Mouse (Mus musculus) cerebellum, adult 9-11 months (tissue): ENCODE results near the gene Ferd3l.

Experiments used
- DNase-seq: peaks from one replicate; pipeline ENCODE4 v3.0.0; 2022

The Ferd3l gene

GRCm38 (mm10) chr12:33928331-33929192 is at the start of gene Ferd3l:
Gene Ferd3l (plus strand): TSS chr12:33928425.
- DNase-seq: no peak

GRCm38 (mm10) chr12:33893956-33894355 is 34.3 kb upstream of the Ferd3l start:
- DNase-seq: no peak

GRCm38 (mm10) chr12:33894621-33895020 is 33.6 kb upstream of the Ferd3l start:
- no peak for DNase-seq

DNA sequence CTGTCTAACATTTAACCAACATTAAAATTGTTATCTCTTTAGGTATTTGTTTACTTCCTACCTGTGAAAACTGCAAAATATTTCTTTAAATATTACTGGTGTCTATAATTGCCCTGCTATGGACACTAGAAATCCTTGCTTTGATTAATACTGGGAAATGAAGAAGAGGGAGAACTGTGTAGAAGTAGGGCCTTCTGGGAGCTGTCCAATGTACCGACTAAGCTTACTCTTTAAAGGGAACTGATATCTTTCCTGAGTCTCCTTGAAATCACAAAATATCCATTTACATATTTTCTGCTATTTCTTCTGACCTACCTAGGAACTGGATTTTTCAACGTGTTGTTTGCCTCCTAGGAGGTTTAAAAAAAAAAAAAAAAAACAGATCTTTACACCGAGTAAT is 1.5 kb upstream of the Ferd3l start:
- DNase-seq: no peak

- DNase-seq: no peak
Observed at GRCm38 (mm10) chr12:33927334-33928098, 709 bp upstream of the Ferd3l start.

- DNase-seq: no peak
Observed at GRCm38 (mm10) chr12:33952843-33953242, 24.6 kb downstream of the Ferd3l start.

GRCm38 (mm10) chr12:33954931-33955565 is 26.8 kb downstream of the Ferd3l start:
- DNase-seq: no peak

GRCm38 (mm10) chr12:33955606-33956295 is 27.5 kb downstream of the Ferd3l start:
- DNase-seq: no peak

GRCm38 (mm10) chr12:33956576-33957399 is 28.6 kb downstream of the Ferd3l start:
- DNase-seq: no peak

- DNase-seq: no peak
Observed at GRCm38 (mm10) chr12:33957400-33958240, 29.4 kb downstream of the Ferd3l start, which contains the start of gene Twist1. Gene Twist1 (plus strand): TSS chr12:33957671.

DNA sequence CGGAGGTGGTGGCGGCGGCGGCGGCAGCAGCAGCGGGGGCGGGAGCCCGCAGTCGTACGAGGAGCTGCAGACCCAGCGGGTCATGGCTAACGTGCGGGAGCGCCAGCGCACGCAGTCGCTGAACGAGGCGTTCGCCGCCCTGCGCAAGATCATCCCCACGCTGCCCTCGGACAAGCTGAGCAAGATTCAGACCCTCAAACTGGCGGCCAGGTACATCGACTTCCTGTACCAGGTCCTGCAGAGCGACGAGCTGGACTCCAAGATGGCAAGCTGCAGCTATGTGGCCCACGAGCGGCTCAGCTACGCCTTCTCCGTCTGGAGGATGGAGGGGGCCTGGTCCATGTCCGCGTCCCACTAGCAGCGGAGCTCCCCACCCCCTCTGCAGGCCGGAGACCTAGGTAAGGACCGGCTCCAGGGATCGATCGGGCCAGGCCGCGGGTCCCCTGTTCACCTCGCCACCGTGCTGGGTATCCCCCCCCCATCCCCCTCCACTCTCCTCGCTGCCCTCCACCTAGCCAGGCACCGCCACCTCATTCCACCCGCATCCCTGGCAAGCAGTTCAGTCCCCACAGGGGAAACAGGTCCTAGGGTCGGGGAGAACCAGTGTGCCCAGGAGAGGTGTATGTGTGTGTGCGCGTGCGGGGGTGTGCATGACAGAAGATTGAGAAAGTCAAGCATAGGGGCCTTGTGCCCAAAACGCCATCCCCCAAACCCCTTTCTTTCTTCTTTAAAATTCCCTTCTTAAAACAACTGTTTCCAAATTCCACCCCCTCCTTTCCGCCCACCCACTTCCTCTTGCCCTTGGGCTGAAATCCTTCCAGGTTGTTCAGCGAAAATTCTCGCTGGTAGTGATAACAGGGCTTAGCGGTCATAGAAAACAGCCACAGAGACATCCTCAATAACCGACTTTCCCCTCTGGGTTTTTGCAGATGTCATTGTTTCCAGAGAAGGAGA is 30.3 kb downstream of the Ferd3l start:
- no peak for DNase-seq

GRCm38 (mm10) chr12:33959206-33959605 is 31.0 kb downstream of the Ferd3l start:
- no peak for DNase-seq

GRCm38 (mm10) chr12:33959846-33960245 is 31.6 kb downstream of the Ferd3l start:
- no peak for DNase-seq

DNA sequence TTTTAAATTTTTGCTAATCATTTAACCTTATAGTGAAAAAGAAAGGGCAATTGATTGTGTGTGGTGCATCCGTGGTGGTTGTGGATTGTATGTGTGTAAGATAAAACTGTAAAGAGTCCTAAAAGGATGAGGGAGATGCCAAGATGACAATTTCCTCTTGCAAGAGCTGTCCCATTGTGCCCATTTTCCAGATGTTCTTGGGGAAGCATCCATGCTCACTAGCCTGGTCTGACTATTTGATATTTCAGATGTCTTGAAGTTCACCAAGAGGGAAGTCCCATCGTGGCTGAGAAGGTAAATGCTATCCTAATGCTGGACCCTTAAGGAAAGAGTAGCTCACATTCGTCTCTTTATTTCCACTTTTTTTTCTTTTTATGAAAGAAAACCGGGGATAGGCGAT is 32.8 kb downstream of the Ferd3l start:
- DNase-seq: no peak

DNA sequence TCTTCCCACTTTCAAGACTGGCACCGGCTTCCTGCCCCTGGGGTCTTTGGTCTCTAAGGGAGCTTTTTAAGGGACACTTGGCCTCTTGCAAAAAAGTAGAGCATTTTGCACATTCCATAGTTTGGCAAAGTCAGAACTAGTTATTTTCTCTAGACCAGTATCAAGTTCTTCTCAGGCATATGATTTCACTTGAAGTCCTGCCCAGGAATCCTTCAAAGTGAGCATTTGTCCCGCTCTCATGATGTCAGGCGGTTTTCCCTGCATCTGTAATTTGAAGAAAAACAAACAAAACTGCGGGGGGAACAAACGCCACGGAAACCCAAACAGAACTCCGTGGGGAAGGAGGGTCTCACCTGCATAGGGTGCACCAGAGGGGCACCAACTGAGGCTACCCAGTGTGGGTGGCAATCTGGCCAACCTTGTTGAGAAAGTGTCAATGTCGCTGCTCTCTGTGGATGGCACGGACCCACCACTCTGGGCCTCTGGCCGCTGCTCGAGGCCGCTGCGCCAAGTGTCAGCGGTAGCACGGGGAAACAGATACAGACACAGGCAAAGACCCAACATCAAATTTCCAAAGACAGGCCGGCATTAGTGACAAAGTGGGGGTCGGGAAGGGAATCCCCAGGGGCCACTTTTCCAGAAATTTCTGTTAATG is 34.0 kb downstream of the Ferd3l start:
- DNase-seq: no peak

DNA sequence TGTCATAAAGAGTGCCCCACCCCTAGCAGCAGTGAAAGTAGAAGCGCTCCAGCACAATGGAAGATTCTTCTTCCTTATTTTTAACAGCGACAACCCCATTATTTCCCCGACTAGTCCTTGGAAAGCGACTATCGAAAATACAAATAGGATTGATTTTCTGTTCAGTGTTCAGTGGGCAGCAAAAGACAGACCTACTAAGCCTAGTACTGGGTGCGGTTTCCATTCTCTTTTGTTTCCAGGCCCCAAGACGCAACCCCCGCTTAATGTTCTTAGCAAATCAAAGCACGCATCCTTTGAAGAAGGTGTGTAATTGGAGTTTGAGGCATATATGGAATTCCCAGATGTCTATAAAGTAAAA is 34.5 kb downstream of the Ferd3l start:
- no peak for DNase-seq

DNA sequence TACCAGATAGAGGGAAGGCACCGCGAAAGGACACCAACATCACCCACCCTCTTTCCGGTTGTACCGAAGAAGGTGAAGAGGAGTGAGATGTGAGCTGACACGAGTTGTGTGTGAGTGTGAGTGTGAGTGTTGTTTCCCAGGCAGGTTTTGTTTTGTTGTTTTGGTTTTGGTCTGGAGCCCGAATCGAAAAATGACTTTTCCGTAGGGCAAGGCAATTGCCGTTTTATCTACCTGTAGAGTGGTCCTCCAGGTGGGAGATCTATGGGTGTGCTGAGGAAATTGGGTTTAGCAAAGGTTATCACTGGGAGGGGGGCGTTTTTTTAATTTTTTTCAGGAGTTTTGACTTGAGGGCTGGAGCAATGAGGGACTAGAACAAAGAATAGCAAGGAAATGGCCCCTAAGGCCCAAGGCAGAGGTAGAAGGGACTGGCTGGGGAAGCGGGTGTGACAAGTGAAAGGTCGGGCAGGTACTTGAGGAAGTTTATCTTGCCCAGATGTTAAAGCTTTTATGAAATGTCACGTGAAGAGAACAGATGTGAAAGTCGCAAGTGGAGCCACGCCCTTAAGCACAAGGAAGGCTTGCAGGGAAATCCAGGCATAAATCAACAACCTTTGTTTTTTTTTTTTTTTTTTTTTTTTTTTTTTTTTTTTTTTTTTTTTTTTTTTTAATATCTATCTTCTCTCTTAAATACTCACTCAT is 35.6 kb downstream of the Ferd3l start:
- DNase-seq: no peak

GRCm38 (mm10) chr12:33964427-33964826 is 36.2 kb downstream of the Ferd3l start:
- DNase-seq: no peak
